Mouse (Mus musculus): ENCODE results near the gene Ccdc115.

DNA sequence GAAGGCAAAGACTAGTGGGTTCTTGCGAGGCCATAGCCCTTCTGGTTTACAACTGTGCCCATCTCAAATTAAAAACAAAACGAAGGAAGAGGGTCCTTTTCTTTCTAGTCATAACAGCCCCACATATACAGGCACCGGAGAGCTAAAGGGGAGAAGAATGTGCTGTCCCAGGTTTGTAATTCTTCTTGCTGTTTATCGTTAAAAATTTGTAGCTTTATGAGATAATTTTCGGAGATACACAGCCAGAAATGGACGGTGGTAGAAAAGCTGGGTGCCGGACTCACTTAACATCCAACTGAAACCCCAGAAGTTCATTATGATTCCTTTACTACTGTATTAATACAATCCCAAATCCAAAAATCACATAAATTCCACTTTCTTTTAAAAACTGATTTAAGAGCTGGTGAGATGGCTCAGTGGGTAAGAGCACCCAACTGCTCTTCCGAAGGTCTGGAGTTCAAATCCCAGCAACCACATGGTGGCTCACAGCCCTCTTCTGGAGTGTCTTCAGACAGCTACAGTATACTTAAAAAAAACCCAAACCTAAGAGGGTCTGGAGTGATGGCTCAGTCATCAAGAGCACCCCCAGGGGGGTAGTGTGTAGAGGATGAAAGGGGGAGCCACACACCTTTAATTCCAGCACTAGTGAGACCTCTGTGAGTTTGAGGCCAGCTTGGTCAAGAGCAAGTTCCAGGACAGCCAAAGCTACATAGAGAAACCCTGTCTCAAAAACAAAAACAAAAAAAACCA is 3.9 kb downstream of the Ccdc115 start:
- TF ChIP-seq CTCF (IDR thresholded peaks at IDR 0.05; ENCODE audit: low read depth, low read length) (no peak), POLR2A (IDR thresholded peaks at IDR 0.05; ENCODE audit: borderline replicate concordance, low read depth, low read length) (no peak)

All from bone marrow macrophage, adult 2 months (primary cell).